Mouse (Mus musculus): ENCODE data around the gene Prdm2. TPM values are rescaled to one million over a fixed set of nuclear protein-coding genes. Genes with fewer than 3 reads are reported as not detected.

Prdm2 gene
- 11.5 and 11.6 TPM in 2 replicates for polyA plus RNA-seq (2014; fragmentation: Nextera tagmentation; extraction: Ambion mirVana)

DNA sequence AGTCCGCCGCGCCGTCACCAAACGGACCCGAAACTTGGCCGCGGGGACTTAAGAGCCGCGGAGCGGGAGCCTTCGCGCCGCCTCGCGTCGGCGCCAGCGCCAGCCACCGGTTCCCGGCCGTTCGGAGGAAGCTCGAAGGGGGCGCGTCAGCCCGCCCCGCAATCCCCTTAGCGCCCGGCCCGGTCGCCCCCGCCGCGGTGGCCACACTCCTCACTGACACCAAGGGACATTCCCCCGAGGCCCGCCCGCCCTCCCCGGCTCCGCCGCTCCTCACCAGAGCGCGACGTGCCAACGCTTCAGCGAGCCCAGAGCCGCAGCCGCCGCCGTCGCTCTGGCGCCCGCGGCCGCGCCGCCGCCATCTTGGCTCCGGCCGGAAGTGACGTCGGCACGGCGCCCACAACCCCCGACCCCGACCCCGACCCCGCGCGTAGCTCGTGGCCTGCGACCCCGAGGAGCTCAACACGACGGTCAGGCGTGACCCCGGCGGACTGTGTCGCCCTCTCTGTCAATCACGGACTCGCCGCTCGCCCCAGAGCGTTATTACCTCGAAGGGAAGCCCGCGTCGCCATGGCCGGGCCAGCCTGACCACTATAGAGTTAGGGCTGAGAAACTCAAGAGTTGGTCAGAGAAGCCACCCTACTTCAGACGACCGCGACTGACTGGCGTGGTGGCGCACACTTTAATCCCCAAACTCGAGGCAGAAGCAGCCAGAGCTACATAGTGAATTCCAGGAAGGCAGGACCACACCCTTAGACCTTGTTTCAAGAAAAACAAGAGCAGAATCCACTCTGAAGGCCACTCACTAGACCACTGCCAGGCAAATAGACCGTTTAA is at the start of gene Prdm2:
Gene Prdm2, minus strand, starts transcription at position 655 of the 834 bp plus-strand sequence.
- DNase-seq (ENCODE audit: low spot score) = peak; percentile 61
- peak within 1 kb of the TSS; percentile 97 for H3K9ac ChIP-seq (ENCODE audit: low read depth, low read length)
- 3% methylated on average over 34 of the region's 96 CpGs for WGBS

DNA sequence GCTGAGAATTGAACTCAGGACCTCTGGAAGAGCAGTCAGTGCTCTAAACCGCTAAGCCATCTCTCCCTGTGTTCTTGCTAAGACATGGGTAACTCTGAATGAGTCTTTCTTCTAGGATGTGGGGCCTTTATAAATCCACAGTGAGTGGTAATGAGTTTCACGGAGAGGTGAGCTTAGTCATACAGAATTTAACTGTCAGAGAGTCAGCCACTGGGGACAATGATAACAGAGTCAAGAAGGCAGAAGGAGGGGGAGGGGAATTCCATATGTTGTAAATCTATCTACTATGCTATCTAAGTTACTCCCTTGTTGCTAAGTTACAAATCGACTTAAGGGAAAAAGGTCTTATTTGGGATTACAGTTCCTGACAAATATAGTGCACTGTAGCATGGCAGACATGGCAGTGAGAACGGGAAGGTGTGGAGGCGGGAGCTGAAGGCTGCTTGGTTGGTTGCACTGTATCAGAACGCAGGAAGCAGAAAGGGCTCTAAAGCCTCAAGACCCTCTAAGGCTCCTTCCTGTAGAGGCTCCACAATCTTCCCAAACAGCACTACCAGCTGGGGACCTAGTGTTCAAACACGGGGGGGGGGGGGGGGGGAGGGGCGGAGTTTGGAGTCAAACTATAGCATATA is 47.0 kb upstream of the Prdm2 start:
- Histone ChIP-seq H3K9me3 (ENCODE audit: control insufficient read depth, low read length) (no peaks in the 10 kb centered on the region), H3K4me3 (ENCODE audit: low read depth, low read length) (no peak overlapping the region), H3K4me2 (ENCODE audit: low read depth, low read length) (no peak overlapping the region), H3K36me3 (ENCODE audit: control insufficient read depth, insufficient read depth, low read length) (no peaks in the 10 kb centered on the region), H3K9ac (ENCODE audit: low read depth, low read length) (no peak overlapping the region), H3K4me1 (ENCODE audit: control insufficient read depth, insufficient read depth, low read length) (peaks cover 12% of the 10 kb centered on the region), H3K27me3 (replicated peaks; ENCODE audit: control insufficient read depth, insufficient read depth, low read length) (no peaks in the 10 kb centered on the region), H3K27ac (replicated peaks; ENCODE audit: low read depth, low read length) (no peak overlapping the region)
- DNase-seq (ENCODE audit: low spot score) = peak; percentile 44
- 50% methylated on average over 6 of the region's 8 CpGs for WGBS
- ATAC-seq (ENCODE audit: low read depth) = peak; percentile 27; the same call in 1 of the 2 replicates

More for the DNA sequence above, at the start of gene Prdm2:
- Histone ChIP-seq H3K9me3 (ENCODE audit: control insufficient read depth, low read length) (no peaks in the 10 kb centered on the region), H3K36me3 (ENCODE audit: control insufficient read depth, insufficient read depth, low read length) (no peaks in the 10 kb centered on the region), H3K4me3 (ENCODE audit: low read depth, low read length) (peak within 1 kb of the TSS; percentile 83), H3K4me2 (ENCODE audit: low read depth, low read length) (peak within 1 kb of the TSS; percentile 85), H3K4me1 (ENCODE audit: control insufficient read depth, insufficient read depth, low read length) (peaks cover 5% of the 10 kb centered on the region), H3K27me3 (replicated peaks; ENCODE audit: control insufficient read depth, insufficient read depth, low read length) (no peaks in the 10 kb centered on the region), H3K27ac (replicated peaks; ENCODE audit: low read depth, low read length) (peak within 1 kb of the TSS; percentile 88)
- ATAC-seq (ENCODE audit: low read depth) = peak; percentile 89

DNA sequence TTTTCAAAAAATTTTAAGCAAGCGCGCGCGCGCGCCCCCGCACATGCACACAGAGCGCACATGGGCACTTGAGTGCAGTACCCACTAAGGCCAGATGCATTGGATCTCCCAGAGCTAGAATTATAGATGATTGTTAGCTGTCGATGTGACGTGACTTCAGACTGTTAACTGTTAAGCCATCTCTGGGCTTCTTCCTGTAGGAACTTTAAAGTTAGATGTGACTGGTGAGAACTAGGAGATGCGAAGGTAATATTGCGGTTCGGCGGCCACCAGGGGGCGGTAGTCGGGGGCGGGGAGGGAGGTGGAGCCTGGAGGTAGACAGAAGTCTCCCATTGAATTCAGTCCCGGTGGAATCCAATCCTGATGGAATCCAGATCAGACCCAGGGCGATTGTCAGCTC is 45.7 kb upstream of the Prdm2 start:
- no peaks in the 10 kb centered on the region for H3K27me3 ChIP-seq (replicated peaks; ENCODE audit: control insufficient read depth, insufficient read depth, low read length)
- H3K9ac ChIP-seq (ENCODE audit: low read depth, low read length) = no peak overlapping the region
- ATAC-seq (ENCODE audit: low read depth) = peak; percentile 38; the same call in 1 of the 2 replicates
- 36% methylated on average over 19 of the region's 19 CpGs for WGBS
- H3K4me1 ChIP-seq (ENCODE audit: control insufficient read depth, insufficient read depth, low read length) = peaks cover 12% of the 10 kb centered on the region
- H3K4me2 ChIP-seq (ENCODE audit: low read depth, low read length) = peak overlapping the region; percentile 43
- no peaks in the 10 kb centered on the region for H3K36me3 ChIP-seq (ENCODE audit: control insufficient read depth, insufficient read depth, low read length)
- H3K27ac ChIP-seq (replicated peaks; ENCODE audit: low read depth, low read length) = no peak overlapping the region
- peak; percentile 36 for DNase-seq (ENCODE audit: low spot score)
- no peaks in the 10 kb centered on the region for H3K9me3 ChIP-seq (ENCODE audit: control insufficient read depth, low read length)
- H3K4me3 ChIP-seq (ENCODE audit: low read depth, low read length) = 0 out of 2 replicates have a peak overlapping the region, but pooled peaks have one; percentile 10

DNA sequence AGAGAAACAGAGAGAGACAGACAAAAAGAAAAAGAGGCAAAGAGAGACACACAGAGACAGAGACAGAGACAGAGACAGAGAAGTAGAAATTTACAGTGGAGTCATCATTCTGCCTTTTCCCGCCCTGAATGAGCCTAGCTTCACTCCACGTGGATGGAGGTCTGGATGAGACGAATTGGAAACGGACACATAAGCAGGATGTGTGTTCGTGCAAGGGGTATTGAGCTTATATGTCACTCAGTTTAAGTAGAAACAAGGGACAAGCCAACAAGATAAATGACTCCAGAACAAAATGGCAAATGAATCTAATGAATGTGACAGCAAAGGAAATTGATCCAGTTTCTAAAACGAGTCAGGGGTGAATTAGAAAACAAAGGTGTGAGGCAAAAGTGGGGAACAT is 45.2 kb upstream of the Prdm2 start:
- ATAC-seq (ENCODE audit: low read depth) (no peak), DNase-seq (ENCODE audit: low spot score) (no peak)
- H3K4me2 ChIP-seq (ENCODE audit: low read depth, low read length) = peak overlapping the region; percentile 43; the same call in 1 of the 2 replicates
- no peaks in the 10 kb centered on the region for H3K36me3 ChIP-seq (ENCODE audit: control insufficient read depth, insufficient read depth, low read length)
- no peaks in the 10 kb centered on the region for H3K27me3 ChIP-seq (replicated peaks; ENCODE audit: control insufficient read depth, insufficient read depth, low read length)
- no peaks in the 10 kb centered on the region for H3K9me3 ChIP-seq (ENCODE audit: control insufficient read depth, low read length)
- peaks cover 12% of the 10 kb centered on the region for H3K4me1 ChIP-seq (ENCODE audit: control insufficient read depth, insufficient read depth, low read length)
- 43% methylated on average over 6 of the region's 6 CpGs for WGBS
- H3K4me3 ChIP-seq (ENCODE audit: low read depth, low read length) = no peak overlapping the region
- no peak overlapping the region for H3K27ac ChIP-seq (replicated peaks; ENCODE audit: low read depth, low read length)
- H3K9ac ChIP-seq (ENCODE audit: low read depth, low read length) = no peak overlapping the region

DNA sequence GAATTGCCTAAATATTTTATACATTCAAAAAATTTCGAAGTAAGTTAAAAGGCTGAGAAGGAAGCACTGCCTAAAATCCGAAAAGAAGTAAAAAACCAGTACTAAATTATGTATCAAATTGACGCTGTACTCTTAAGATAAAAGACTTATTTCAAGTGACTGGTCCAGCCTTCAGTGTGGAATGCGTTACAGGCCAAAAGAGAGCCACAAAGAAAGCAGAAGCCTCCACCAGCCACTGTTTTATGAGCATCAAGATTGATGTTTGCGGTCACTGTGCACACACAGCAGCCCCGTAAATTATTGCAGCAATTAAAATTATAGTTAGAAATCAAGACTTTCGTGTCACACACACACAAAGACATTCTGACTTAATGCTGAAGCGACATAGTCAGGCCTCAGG is 42.7 kb upstream of the Prdm2 start:
- 77% methylated on average over 8 of the region's 8 CpGs for WGBS
- H3K27ac ChIP-seq (replicated peaks; ENCODE audit: low read depth, low read length) = no peak overlapping the region

DNA sequence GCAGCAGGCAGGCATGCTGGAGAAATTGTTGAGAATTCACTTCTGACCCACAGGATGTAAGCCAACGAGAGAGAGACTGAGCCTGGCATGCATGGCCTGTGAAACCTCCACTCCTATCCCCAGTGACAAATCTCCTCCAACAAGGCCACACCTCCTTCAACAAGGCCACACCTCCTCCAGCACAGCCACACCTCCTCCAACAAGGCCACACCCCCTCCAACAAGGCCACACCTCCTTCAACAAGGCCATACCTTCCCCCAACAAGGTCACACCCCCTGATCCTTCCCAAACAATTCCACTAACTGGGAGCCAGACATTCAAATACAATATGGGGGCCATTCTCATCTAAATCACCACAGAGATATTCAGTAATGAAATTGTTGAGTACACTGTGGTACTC is 40.6 kb upstream of the Prdm2 start:
- Histone ChIP-seq H3K27ac (replicated peaks; ENCODE audit: low read depth, low read length) (no peak overlapping the region), H3K9me3 (ENCODE audit: control insufficient read depth, low read length) (peaks cover 3% of the 10 kb centered on the region; the same call in 1 of the 2 replicates), H3K36me3 (ENCODE audit: control insufficient read depth, insufficient read depth, low read length) (no peaks in the 10 kb centered on the region), H3K9ac (ENCODE audit: low read depth, low read length) (no peak overlapping the region), H3K27me3 (replicated peaks; ENCODE audit: control insufficient read depth, insufficient read depth, low read length) (no peaks in the 10 kb centered on the region), H3K4me1 (ENCODE audit: control insufficient read depth, insufficient read depth, low read length) (peaks cover 2% of the 10 kb centered on the region; the same call in 1 of the 2 replicates), H3K4me2 (ENCODE audit: low read depth, low read length) (no peak overlapping the region), H3K4me3 (ENCODE audit: low read depth, low read length) (no peak overlapping the region)
- DNase-seq (ENCODE audit: low spot score) (no peak), ATAC-seq (ENCODE audit: low read depth) (no peak)
- 94% methylated on average over 1 of the region's 1 CpGs for WGBS

More for the DNA sequence above, 42.7 kb upstream of the Prdm2 start:
- H3K4me1 ChIP-seq (ENCODE audit: control insufficient read depth, insufficient read depth, low read length) = peaks cover 12% of the 10 kb centered on the region
- no peaks in the 10 kb centered on the region for H3K27me3 ChIP-seq (replicated peaks; ENCODE audit: control insufficient read depth, insufficient read depth, low read length)
- peaks cover 3% of the 10 kb centered on the region; the same call in 1 of the 2 replicates for H3K9me3 ChIP-seq (ENCODE audit: control insufficient read depth, low read length)
- no peak overlapping the region for H3K4me2 ChIP-seq (ENCODE audit: low read depth, low read length)
- no peaks in the 10 kb centered on the region for H3K36me3 ChIP-seq (ENCODE audit: control insufficient read depth, insufficient read depth, low read length)
- no peak for ATAC-seq (ENCODE audit: low read depth)
- H3K4me3 ChIP-seq (ENCODE audit: low read depth, low read length) = no peak overlapping the region
- no peak overlapping the region for H3K9ac ChIP-seq (ENCODE audit: low read depth, low read length)
- DNase-seq (ENCODE audit: low spot score) = no peak

DNA sequence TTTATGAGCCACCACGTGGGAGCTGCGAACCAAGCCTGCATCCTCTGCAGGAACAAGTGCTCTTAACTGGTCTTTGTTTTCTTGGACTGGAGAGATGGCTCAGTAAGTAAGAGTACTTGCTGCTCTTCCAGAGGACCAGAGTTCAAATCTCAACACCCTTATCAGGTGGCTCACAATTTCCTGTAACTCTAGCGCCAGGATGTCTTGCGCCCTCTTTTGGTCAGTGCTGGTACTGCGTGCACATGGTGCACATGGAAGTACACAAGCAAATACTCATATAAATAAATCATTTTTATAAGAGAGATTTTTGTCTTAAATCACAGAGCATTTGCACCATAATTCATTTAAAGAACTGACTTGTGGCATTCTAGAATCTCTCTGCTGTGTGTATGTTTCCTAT is 35.3 kb upstream of the Prdm2 start:
- Histone ChIP-seq H3K27me3 (replicated peaks; ENCODE audit: control insufficient read depth, insufficient read depth, low read length) (no peaks in the 10 kb centered on the region), H3K27ac (replicated peaks; ENCODE audit: low read depth, low read length) (no peak overlapping the region), H3K4me2 (ENCODE audit: low read depth, low read length) (no peak overlapping the region), H3K4me3 (ENCODE audit: low read depth, low read length) (no peak overlapping the region), H3K9me3 (ENCODE audit: control insufficient read depth, low read length) (peaks cover 6% of the 10 kb centered on the region; the same call in 1 of the 2 replicates), H3K4me1 (ENCODE audit: control insufficient read depth, insufficient read depth, low read length) (no peaks in the 10 kb centered on the region), H3K36me3 (ENCODE audit: control insufficient read depth, insufficient read depth, low read length) (no peaks in the 10 kb centered on the region), H3K9ac (ENCODE audit: low read depth, low read length) (no peak overlapping the region)
- WGBS = 75% methylated on average over 5 of the region's 5 CpGs
- DNase-seq (ENCODE audit: low spot score) (no peak), ATAC-seq (ENCODE audit: low read depth) (no peak)

DNA sequence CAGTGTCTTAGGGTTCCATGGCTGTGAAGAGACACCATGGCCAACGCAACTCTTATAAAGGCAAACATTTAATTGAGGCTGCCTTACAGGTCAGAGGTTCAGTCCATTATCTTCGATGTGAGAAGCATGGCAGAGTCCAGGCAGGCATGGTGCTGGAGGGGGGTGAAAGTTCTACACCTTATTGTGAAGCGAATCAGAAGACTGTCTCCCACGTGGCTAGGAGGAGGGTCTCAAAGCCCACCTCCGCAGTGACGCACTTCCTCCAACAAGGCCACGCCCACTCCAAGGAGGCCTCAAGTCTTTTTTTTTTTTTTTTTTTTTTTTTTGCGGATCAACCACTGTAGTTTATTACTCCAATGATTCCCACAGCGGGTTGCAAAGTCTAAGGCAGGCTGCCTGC is 28.5 kb upstream of the Prdm2 start:
- WGBS = 81% methylated on average over 9 of the region's 9 CpGs
- ATAC-seq (ENCODE audit: low read depth) (no peak), DNase-seq (ENCODE audit: low spot score) (no peak)
- H3K9ac ChIP-seq (ENCODE audit: low read depth, low read length) = no peak overlapping the region
- H3K27me3 ChIP-seq (replicated peaks; ENCODE audit: control insufficient read depth, insufficient read depth, low read length) = no peaks in the 10 kb centered on the region
- no peak overlapping the region for H3K4me3 ChIP-seq (ENCODE audit: low read depth, low read length)
- H3K4me2 ChIP-seq (ENCODE audit: low read depth, low read length) = no peak overlapping the region
- no peaks in the 10 kb centered on the region for H3K4me1 ChIP-seq (ENCODE audit: control insufficient read depth, insufficient read depth, low read length)
- no peak overlapping the region for H3K27ac ChIP-seq (replicated peaks; ENCODE audit: low read depth, low read length)
- H3K36me3 ChIP-seq (ENCODE audit: control insufficient read depth, insufficient read depth, low read length) = no peaks in the 10 kb centered on the region
- no peaks in the 10 kb centered on the region for H3K9me3 ChIP-seq (ENCODE audit: control insufficient read depth, low read length)
